Mouse (Mus musculus): ENCODE results near the gene Mrgprb1. TPM values are rescaled to one million over a fixed set of nuclear protein-coding genes. Genes with fewer than 3 reads are reported as not detected.
"Not testable (repeated sequence)": the region's sequence is repeated elsewhere in the genome, so short reads cannot be mapped to it uniquely, and the experiment has no call there.

Mrgprb1 gene
- polyA plus RNA-seq (2012; fragmentation: generic; extraction: Trizol): not detected

DNA sequence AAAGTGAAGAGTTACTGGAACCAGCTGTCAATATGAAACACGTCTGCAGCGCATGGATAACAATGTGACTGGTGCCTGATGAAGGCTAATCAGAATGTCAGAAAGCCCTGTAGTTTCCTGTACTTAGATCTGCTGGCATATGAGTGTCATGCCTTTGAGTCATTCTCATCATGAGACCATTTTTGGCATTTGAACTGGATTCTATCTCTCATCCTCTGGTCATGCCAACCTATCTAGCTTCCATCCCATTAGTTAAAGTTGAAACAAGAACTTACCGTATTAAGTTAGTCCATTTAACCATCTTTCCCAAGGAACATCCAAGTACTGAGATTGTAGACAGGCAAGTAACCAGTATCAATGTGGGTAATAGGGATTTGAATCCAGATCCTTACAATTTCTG is at the start of gene Mrgprb1:
Gene Mrgprb1, minus strand, starts transcription at position 101 of the 400 bp plus-strand sequence.
- no peak within 1 kb of the TSS for H3K4me3 ChIP-seq
- H3K36me3 ChIP-seq (ENCODE audit: control insufficient read depth, insufficient read depth): no peaks in the 10 kb centered on the region
- no peak within 1 kb of the TSS for H3ac ChIP-seq (ENCODE audit: control insufficient read depth, insufficient read length)
- H3K27me3 ChIP-seq (ENCODE audit: control insufficient read depth, insufficient read depth, insufficient read length): no peaks in the 10 kb centered on the region
- TF ChIP-seq USF1 (IDR thresholded peaks at IDR 0.05; ENCODE audit: low read depth): no peak
- TF ChIP-seq TCF3 (IDR thresholded peaks at IDR 0.05; ENCODE audit: insufficient read length, low read depth): no peak
- no peak for TF ChIP-seq POLR2AphosphoS2 (IDR thresholded peaks at IDR 0.05; ENCODE audit: insufficient read length, low read depth)
- TF ChIP-seq SRF (IDR thresholded peaks at IDR 0.05; ENCODE audit: control insufficient read depth, insufficient read length, low read depth): no peak
- no peak for TF ChIP-seq REST (IDR thresholded peaks at IDR 0.05; ENCODE audit: insufficient read depth, insufficient read length)
- TF ChIP-seq POLR2A (IDR thresholded peaks at IDR 0.05; ENCODE audit: insufficient read length, low read depth): no peak
- no peak for TF ChIP-seq MYOG (IDR thresholded peaks at IDR 0.05; ENCODE audit: control insufficient read depth in 1 of 3, insufficient read depth in 1 of 3, insufficient read length in 2 of 3, low read depth in 2 of 3)
- TF ChIP-seq TCF12 (IDR thresholded peaks at IDR 0.05; ENCODE audit: insufficient read depth, poor library complexity, severe bottlenecking): no peak
- TF ChIP-seq E2F4 (IDR thresholded peaks at IDR 0.05; ENCODE audit: insufficient read depth): no peak
- no peak for TF ChIP-seq MAX (IDR thresholded peaks at IDR 0.05; ENCODE audit: low read depth)
- no peak for TF ChIP-seq MYOD1 (IDR thresholded peaks at IDR 0.05; ENCODE audit: control insufficient read depth in 1 of 3, insufficient read length in 2 of 3, low read depth in 2 of 3)
- TF ChIP-seq CEBPB (IDR thresholded peaks at IDR 0.05; ENCODE audit: insufficient read depth, poor library complexity, severe bottlenecking): no peak
- no peak within 1 kb of the TSS for H3K4me2 ChIP-seq (ENCODE audit: low read depth)
- H3K79me2 ChIP-seq (ENCODE audit: control insufficient read depth, insufficient read depth): no peaks in the 10 kb centered on the region

DNA sequence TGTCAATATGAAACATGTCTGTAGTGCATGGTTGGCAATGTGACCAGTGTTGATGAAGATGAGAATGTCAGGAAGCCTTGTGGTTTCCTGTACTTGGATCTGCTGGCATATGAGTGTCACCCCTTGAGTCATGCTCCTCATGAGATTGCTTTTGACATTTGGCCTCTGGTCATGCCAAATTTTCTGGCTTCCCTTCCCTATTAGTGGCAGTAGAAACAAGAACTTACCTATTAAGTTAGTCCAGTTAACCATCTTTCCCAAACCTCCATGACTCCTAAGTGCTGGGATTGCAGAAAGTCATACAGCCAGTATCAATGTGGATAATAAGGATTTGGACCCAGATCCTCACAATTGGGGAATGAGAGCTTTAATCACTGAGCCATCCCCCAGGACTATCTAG is 43.1 kb upstream of the Mrgprb1 start, which contains the start of gene Mrgprx2:
Gene Mrgprx2, minus strand, starts transcription at position 101 of the 400 bp plus-strand sequence.
- Histone ChIP-seq H3K36me3 (ENCODE audit: control insufficient read depth, insufficient read depth) (no peaks in the 10 kb centered on the region), H3K79me2 (ENCODE audit: control insufficient read depth, insufficient read depth) (no peaks in the 10 kb centered on the region), H3K4me2 (ENCODE audit: low read depth) (no peak within 1 kb of the TSS), H3K4me3 (no peak within 1 kb of the TSS), H3K27me3 (ENCODE audit: control insufficient read depth, insufficient read depth, insufficient read length) (no peaks in the 10 kb centered on the region), H3ac (ENCODE audit: control insufficient read depth, insufficient read length) (no peak within 1 kb of the TSS)
- TF ChIP-seq SRF (IDR thresholded peaks at IDR 0.05; ENCODE audit: control insufficient read depth, insufficient read length, low read depth) (no peak), MYOD1 (IDR thresholded peaks at IDR 0.05; ENCODE audit: control insufficient read depth in 1 of 3, insufficient read length in 2 of 3, low read depth in 2 of 3) (no peak), E2F4 (IDR thresholded peaks at IDR 0.05; ENCODE audit: insufficient read depth) (no peak), TCF3 (IDR thresholded peaks at IDR 0.05; ENCODE audit: insufficient read length, low read depth) (no peak), REST (IDR thresholded peaks at IDR 0.05; ENCODE audit: insufficient read depth, insufficient read length) (no peak), TCF12 (IDR thresholded peaks at IDR 0.05; ENCODE audit: insufficient read depth, poor library complexity, severe bottlenecking) (no peak), POLR2A (IDR thresholded peaks at IDR 0.05; ENCODE audit: insufficient read length, low read depth) (no peak), MAX (IDR thresholded peaks at IDR 0.05; ENCODE audit: low read depth) (no peak), USF1 (IDR thresholded peaks at IDR 0.05; ENCODE audit: low read depth) (no peak), POLR2AphosphoS2 (IDR thresholded peaks at IDR 0.05; ENCODE audit: insufficient read length, low read depth) (no peak), MYOG (IDR thresholded peaks at IDR 0.05; ENCODE audit: control insufficient read depth in 1 of 3, insufficient read depth in 1 of 3, insufficient read length in 2 of 3, low read depth in 2 of 3) (no peak), CEBPB (IDR thresholded peaks at IDR 0.05; ENCODE audit: insufficient read depth, poor library complexity, severe bottlenecking) (no peak)

DNA sequence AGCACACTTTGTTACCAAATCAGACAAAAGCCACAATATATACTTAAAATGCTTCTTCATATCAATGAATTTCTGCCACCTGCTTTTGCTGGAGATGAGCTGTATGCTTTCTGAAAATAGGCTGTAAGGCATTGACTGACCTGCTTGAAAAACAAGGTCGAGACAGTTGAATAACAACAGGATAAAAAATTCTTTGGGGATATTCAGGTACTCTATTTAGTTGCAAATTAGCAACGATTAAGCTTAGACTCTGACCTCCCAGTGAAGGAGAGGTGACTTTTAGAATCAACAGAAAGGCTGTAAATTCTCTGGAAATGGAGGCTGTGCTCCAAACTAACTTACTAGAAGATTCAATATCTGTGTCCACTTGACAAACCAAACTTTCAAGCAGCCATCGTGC is 19.6 kb downstream of the Mrgprb1 start:
- no peaks in the 10 kb centered on the region for H3K36me3 ChIP-seq (ENCODE audit: control insufficient read depth, insufficient read depth)
- no peaks in the 10 kb centered on the region for H3K79me2 ChIP-seq (ENCODE audit: control insufficient read depth, insufficient read depth)
- H3ac ChIP-seq (ENCODE audit: control insufficient read depth, insufficient read length): no peak overlapping the region
- no peak overlapping the region for H3K4me3 ChIP-seq
- TF ChIP-seq POLR2A (IDR thresholded peaks at IDR 0.05; ENCODE audit: insufficient read length, low read depth): no peak
- TF ChIP-seq MAX (IDR thresholded peaks at IDR 0.05; ENCODE audit: low read depth): no peak
- no peak for TF ChIP-seq USF1 (IDR thresholded peaks at IDR 0.05; ENCODE audit: low read depth)
- TF ChIP-seq POLR2AphosphoS2 (IDR thresholded peaks at IDR 0.05; ENCODE audit: insufficient read length, low read depth): no peak
- no peak for TF ChIP-seq MYOG (IDR thresholded peaks at IDR 0.05; ENCODE audit: control insufficient read depth in 1 of 3, insufficient read depth in 1 of 3, insufficient read length in 2 of 3, low read depth in 2 of 3)
- no peak for TF ChIP-seq TCF3 (IDR thresholded peaks at IDR 0.05; ENCODE audit: insufficient read length, low read depth)
- TF ChIP-seq SRF (IDR thresholded peaks at IDR 0.05; ENCODE audit: control insufficient read depth, insufficient read length, low read depth): no peak
- no peak for TF ChIP-seq CEBPB (IDR thresholded peaks at IDR 0.05; ENCODE audit: insufficient read depth, poor library complexity, severe bottlenecking)
- TF ChIP-seq MYOD1 (IDR thresholded peaks at IDR 0.05; ENCODE audit: control insufficient read depth in 1 of 3, insufficient read length in 2 of 3, low read depth in 2 of 3): no peak
- TF ChIP-seq TCF12 (IDR thresholded peaks at IDR 0.05; ENCODE audit: insufficient read depth, poor library complexity, severe bottlenecking): no peak
- H3K4me2 ChIP-seq (ENCODE audit: low read depth): no peak overlapping the region
- no peaks in the 10 kb centered on the region for H3K27me3 ChIP-seq (ENCODE audit: control insufficient read depth, insufficient read depth, insufficient read length)

DNA sequence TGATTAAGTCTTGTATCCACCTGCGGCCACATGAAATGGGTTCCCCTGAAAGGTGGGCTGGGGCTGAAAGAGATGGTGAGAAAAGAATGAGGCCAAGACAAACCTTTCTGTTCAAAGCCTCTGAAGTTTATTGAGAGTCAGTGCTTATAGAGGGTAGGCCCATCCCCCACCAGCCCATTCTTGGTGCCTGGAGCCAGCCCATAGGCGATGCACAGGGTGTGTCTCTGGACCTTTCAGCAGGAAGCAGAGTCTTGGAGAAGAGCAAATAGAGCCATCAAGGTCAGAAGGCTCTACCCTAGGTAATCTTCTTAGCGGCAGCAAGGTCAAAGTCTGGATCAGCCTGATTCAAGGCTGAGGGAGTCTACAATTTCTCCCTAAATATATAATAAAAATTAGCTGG is 20.2 kb downstream of the Mrgprb1 start:
- H3K4me3 ChIP-seq; H3K27me3 ChIP-seq (ENCODE audit: control insufficient read depth, insufficient read depth, insufficient read length); H3K36me3 ChIP-seq (ENCODE audit: control insufficient read depth, insufficient read depth); H3K4me2 ChIP-seq (ENCODE audit: low read depth); H3K79me2 ChIP-seq (ENCODE audit: control insufficient read depth, insufficient read depth); H3ac ChIP-seq (ENCODE audit: control insufficient read depth, insufficient read length): not testable (repeated sequence)

Other genes starting within 250 kb of the Mrgprb1 start
- not detected for gene Mrgprb8, start 67.8 kb downstream of the Mrgprb1 start, polyA plus RNA-seq (2012; fragmentation: generic; extraction: Trizol)
- gene Mrgprx2, start 43.0 kb upstream of the Mrgprb1 start, polyA plus RNA-seq (2012; fragmentation: generic; extraction: Trizol): not detected
- gene Mrgprb2, start 101.7 kb upstream of the Mrgprb1 start, polyA plus RNA-seq (2012; fragmentation: generic; extraction: Trizol): not detected
- gene Mrgprb3, start 187.5 kb upstream of the Mrgprb1 start, polyA plus RNA-seq (2012; fragmentation: generic; extraction: Trizol): not detected